Mouse (Mus musculus): Measurements from ENCODE around the gene Klhl8. TPM values are rescaled to one million over a fixed set of nuclear protein-coding genes. Genes with fewer than 3 reads are reported as not detected.

The Klhl8 gene
- total and polyA plus RNA-seq, 3 experiments: 5.6 to 6.2 TPM; not detected in 1

GRCm38 (mm10) chr5:103923101-103923500 is 12.0 kb upstream of the Klhl8 start (continued):
- TF ChIP-seq E2F4 (IDR thresholded peaks at IDR 0.05; ENCODE audit: borderline replicate concordance, low read depth, low read length) (no peak), TAL1 (IDR thresholded peaks at IDR 0.05; ENCODE audit: low read length) (no peak), ZC3H11A (IDR thresholded peaks at IDR 0.05; ENCODE audit: low read depth, low read length) (no peak)

DNA sequence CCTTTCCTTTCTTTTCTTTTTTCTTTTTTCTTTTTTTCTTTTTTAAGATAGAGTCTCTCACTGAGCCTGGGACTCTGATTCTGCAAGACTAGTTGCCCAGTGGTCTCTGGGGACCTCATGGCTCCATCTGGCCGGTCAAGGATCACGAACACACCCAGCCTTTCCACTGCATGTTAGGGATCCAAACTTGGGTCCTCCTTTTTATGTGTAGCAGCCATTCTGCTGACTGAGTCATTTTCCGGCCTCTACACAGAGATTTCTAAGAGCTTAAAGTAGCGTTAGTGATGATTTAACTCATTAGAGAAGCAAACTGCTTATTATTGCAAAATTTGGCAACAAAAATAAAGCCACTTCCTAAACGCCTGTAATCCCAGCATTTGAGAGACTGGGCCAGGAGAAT is 11.4 kb upstream of the Klhl8 start:
- H3K27ac ChIP-seq (ENCODE audit: control insufficient read depth, low read depth, low read length): no peak overlapping the region
- TF ChIP-seq SIN3A (IDR thresholded peaks at IDR 0.05; ENCODE audit: low read length) (no peak), TCF12 (IDR thresholded peaks at IDR 0.05; ENCODE audit: low read depth, low read length) (no peak), MYB (IDR thresholded peaks at IDR 0.05; ENCODE audit: low read depth, low read length) (no peak), ZKSCAN1 (IDR thresholded peaks at IDR 0.05; ENCODE audit: low read depth, low read length) (no peak), TAL1 (IDR thresholded peaks at IDR 0.05; ENCODE audit: low read length) (no peak), CHD2 (IDR thresholded peaks at IDR 0.05; ENCODE audit: low read length) (no peak), EP300 (IDR thresholded peaks at IDR 0.05; ENCODE audit: low read depth in 1 of 2, low read length in 2 of 2) (no peak), MEF2A (IDR thresholded peaks at IDR 0.05; ENCODE audit: extremely low read depth, insufficient replicate concordance, low read depth, low read length, poor library complexity, severe bottlenecking) (no peak), RAD21 (IDR thresholded peaks at IDR 0.05; ENCODE audit: low read depth, low read length) (no peak), MAFK (IDR thresholded peaks at IDR 0.05; ENCODE audit: borderline replicate concordance, low read depth, low read length) (no peak), ZMIZ1 (IDR thresholded peaks at IDR 0.05; ENCODE audit: low read depth, low read length) (no peak), UBTF (IDR thresholded peaks at IDR 0.05; ENCODE audit: borderline replicate concordance, insufficient read depth, low read depth, low read length) (no peak), GATA1 (IDR thresholded peaks at IDR 0.05; ENCODE audit: low read depth, low read length) (no peak), BHLHE40 (IDR thresholded peaks at IDR 0.05; ENCODE audit: borderline replicate concordance, low read depth, low read length) (no peak), HCFC1 (IDR thresholded peaks at IDR 0.05; ENCODE audit: low read depth, low read length) (no peak), GABPA (IDR thresholded peaks at IDR 0.05; ENCODE audit: low read depth, low read length) (no peak), SMC3 (IDR thresholded peaks at IDR 0.05; ENCODE audit: low read depth, low read length) (no peak), TBP (IDR thresholded peaks at IDR 0.05; ENCODE audit: low read depth, low read length) (no peak), CHD1 (IDR thresholded peaks at IDR 0.05; ENCODE audit: low read depth, low read length) (no peak)
- peaks cover 0 to 18% of the 10 kb centered on the region in 2 experiments; a peak in 2 of 4 replicates for H3K36me3 ChIP-seq (ENCODE audit: control insufficient read depth in 1 of 2, insufficient read depth in 2 of 2, low read length in 2 of 2)
- no peak for DNase-seq (ENCODE audit: low read depth, low spot score)
- no peaks in the 10 kb centered on the region for H3K27me3 ChIP-seq (ENCODE audit: control insufficient read depth in 1 of 2, insufficient read depth in 2 of 2, low read length in 2 of 2)
- H3K9ac ChIP-seq (ENCODE audit: control insufficient read depth, low read depth, low read length, poor library complexity, severe bottlenecking): no peak overlapping the region
- peaks cover 0 to 15% of the 10 kb centered on the region in 2 experiments for H3K4me1 ChIP-seq (ENCODE audit: control insufficient read depth in 1 of 2, insufficient read depth in 2 of 2, low read length in 2 of 2)
- H3K79me2 ChIP-seq (ENCODE audit: control insufficient read depth, insufficient read depth, low read length, poor library complexity): no peaks in the 10 kb centered on the region
- no peak overlapping the region for H3K4me3 ChIP-seq (ENCODE audit: control insufficient read depth in 1 of 2, insufficient read depth in 1 of 2, low read depth in 2 of 2, low read length in 2 of 2)
- no peaks in the 10 kb centered on the region for H3K9me3 ChIP-seq (replicated peaks; ENCODE audit: insufficient read depth, low read length)
